Mouse (Mus musculus) B cell, adult 2 months (primary cell): ENCODE results near the gene Dnah12.
"Not testable (repeated sequence)": the region's sequence is repeated elsewhere in the genome, so short reads cannot be mapped to it uniquely, and the experiment has no call there.

ENCODE experiments used
- DNase-seq, 2 experiments: peaks; one replicate each; pipeline ENCODE4 v3.0.0; 2022

The Dnah12 gene

DNA sequence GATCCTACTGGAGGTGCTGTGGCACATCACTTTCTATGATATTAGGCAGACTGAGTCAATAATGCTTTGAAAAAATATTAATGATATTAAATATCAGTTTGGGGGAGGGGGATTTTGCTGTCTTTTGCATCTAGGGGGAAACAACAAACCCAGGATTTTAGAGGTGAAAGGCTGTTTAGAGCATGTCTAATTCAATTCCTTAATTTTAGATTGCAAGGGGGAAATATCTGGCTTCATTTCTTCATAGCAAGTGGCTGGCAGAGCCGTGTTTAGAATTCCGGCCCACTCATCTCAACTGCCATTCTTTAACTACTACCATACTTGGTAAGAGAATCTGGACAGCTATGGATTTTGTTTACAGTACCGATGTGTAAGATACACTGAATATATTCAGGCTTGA lies at the start of gene Dnah12:
Gene Dnah12 (plus strand): TSS at position 301 of the 400 bp plus-strand sequence.
- DNase-seq: no peak

GRCm38 (mm10) chr14:26645989-26646650 lies 47.0 kb upstream of the Dnah12 start:
- no peak for DNase-seq

DNA sequence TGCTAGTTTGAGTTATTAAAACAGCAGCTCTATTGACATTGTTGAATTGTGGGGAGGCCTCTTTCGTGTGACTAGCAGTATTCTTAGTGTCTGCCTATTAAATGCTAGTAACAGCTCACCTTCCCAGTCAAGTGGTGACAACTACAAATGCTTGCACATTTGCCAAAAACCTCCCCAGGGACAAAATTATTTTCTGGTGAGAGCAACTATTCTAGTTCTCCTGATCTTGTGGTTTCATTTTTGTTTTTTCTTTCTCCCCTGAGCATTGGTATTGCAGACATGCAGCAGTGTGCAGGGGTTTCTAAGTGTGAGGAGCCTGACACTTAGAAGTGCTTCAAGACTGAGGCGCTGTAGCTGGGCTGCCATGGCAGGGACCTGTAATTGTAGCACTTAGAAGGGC lies 45.3 kb upstream of the Dnah12 start:
- no peak for DNase-seq

- DNase-seq: peak; percentile 48 to 54
Measured at GRCm38 (mm10) chr14:26651901-26652300, 41.2 kb upstream of the Dnah12 start.

- DNase-seq: no peak
Measured at GRCm38 (mm10) chr14:26658178-26658577, 34.9 kb upstream of the Dnah12 start.

DNA sequence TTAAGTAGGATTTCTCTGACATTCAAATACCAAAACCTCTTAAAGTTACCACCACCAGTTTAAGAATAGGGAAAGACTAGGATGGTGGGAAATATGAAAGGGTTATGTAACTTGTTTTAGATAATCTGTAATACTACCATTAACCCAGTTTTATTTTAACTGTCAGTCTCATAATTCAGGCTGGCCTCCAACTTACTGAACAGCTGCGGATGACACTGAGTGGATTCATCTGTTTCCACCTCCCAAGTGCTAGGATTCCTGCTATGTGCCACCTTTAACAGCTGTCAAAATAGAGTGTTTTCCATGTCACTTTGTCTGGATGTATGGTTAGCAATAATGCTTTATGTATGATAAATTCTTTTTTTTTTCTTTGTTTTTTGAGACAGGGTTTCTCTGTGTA lies 32.8 kb upstream of the Dnah12 start:
- DNase-seq: no peak

- DNase-seq: no peak
Measured at GRCm38 (mm10) chr14:26662016-26662415, 31.1 kb upstream of the Dnah12 start.

DNA sequence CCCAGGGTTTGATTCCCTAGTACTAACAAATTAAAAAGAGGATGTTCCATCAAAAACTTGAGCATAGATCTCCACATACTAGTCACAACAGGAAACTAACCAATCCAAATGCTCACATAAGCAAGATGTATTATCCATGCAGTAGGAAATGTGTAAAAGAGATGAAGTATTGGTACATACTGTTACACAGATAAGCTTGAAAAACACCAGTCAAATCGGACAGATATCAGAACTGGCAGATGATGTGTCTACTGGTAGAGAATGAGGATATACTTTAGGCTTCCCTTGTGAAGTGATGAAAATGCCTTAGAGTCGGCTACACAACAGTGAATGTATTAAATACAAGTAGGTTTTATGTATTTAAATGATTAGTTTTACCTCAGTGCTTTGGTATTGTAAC lies 30.6 kb upstream of the Dnah12 start:
- DNase-seq: no peak

DNA sequence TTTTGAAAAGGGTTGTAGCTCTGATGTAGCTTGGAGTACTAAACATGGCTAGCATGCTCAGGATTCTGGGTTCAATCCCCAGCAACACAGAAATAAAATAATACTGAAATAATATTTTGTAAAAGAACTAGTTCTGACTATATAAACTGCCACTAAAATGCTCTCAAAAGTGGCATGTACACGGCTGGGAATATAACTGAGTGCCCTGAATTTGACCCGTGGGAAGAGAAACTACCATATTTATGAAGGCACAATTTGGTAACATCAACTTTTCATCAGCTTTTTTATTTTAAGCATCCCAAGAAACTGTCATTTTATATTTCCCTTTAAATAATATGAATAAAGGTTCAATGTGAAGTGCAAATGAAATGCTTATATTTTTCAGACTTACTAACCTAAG lies 29.2 kb upstream of the Dnah12 start:
- DNase-seq: no peak

DNA sequence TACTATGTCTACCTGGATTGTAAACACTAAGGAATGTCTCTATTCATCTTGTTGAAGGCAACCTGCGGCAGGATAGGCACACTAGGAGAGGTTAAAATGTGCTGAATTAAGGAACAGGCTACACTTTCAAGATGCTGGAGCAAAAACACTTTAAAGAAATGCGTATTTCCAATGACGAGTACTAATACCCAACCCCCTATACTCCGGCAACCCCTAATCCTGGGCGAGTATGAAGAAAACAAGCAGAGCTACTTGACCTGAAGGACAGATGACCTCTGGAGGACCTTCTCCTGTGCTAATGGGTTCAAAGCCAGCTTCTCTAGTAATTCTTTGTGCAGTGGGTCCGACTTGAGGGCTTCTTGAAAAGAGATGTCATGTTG lies 25.1 kb upstream of the Dnah12 start:
- no peak for DNase-seq

- DNase-seq: peak; percentile 46 to 64
Measured at GRCm38 (mm10) chr14:26668371-26669291, 24.4 kb upstream of the Dnah12 start.

DNA sequence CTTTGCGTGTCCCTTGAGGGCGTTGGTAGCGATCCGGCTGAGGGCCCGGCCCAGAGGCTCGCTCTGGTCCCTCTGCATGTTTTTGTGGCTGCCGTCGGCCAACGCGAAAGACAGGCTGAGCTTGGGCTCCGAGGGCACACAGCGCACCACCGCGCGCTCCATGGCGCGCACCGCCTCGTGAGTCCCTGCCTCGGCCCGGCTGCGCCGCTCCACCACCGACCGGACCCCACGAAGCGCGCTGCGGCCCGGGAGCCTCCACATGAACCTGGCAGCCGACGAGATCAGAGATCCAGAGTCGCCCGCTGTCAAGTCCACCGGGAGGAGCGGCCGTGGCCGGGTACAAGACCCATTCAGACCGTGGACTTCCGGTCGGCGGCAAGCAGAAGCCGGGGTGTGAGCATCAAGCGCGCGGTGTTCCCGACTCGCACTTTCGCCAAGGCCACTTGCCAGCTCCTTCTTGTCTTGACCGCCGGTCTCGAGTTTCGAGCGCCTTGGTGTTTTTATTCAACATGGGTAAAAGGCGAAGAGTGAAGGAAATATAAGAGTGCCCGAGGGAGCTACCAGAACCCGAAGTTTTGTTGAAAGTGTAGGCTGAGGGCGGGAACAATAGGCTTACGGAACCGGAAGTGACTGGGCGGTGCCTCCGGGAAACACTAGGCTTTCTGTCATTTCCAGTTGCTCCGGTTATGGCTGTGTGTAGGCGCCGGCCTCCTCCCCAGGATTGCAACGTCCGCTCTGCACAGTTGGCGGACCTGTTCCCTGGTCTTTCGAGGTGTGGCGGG lies 23.6 kb upstream of the Dnah12 start, which contains the start of gene Pde12:
Gene Pde12 (minus strand): TSS at position 592 of the 782 bp plus-strand sequence.
- DNase-seq: peak; percentile 88 to 89

DNA sequence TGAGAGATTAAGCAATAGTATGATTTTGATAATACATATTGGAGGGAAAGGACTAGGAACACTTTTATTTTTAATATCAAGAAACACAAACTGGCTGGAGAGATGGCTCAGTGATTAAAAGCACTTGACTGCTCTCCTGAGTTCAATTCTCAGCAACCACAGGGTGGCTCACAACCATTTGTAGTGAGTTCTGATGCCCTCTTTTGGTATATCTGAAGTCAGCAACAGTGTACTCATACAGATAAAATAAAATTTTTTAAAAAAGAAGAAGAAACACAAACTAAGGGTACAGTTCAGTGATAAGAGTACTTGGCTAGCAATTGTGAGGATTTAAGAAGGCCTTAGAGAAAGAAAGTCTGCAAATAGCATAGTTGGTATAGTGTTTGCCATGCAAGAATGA lies 22.1 kb upstream of the Dnah12 start:
- no peak for DNase-seq

DNA sequence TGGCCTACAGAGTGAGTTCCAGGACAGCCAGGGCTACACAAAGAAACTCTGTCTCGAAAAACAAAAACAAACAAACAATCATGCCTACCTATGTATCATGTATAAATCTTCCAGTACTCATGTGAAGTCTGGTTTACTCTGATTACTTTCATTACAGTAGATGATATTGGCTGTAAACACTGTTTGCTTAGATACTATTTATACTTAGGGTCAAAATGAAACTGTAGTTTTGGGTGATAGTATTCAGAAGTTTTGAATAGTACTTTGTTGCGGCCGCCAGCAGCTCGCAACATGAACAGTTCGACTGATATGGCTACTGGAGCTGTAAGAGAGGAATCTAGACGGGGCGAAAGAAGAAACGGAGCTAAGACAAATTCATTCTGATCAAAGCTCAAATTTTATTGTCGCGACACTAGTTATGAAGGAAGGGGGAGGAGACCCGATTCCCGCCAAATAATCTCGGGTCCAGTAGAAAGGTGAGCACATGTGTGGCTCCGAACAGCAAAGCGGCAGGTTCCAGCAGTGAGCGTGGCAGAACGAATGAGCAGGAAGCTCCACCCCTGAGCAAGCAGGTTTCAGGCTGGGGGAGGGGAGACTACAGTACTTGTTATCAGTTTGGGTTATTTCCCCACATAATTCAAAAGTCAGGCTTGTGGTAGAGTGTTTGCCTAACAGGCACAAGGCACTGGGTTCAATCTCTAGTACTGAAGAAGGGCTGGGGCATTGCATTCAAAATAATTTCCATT lies 21.0 kb upstream of the Dnah12 start:
- DNase-seq: peak in 1 of 2 experiments; percentile 29

DNA sequence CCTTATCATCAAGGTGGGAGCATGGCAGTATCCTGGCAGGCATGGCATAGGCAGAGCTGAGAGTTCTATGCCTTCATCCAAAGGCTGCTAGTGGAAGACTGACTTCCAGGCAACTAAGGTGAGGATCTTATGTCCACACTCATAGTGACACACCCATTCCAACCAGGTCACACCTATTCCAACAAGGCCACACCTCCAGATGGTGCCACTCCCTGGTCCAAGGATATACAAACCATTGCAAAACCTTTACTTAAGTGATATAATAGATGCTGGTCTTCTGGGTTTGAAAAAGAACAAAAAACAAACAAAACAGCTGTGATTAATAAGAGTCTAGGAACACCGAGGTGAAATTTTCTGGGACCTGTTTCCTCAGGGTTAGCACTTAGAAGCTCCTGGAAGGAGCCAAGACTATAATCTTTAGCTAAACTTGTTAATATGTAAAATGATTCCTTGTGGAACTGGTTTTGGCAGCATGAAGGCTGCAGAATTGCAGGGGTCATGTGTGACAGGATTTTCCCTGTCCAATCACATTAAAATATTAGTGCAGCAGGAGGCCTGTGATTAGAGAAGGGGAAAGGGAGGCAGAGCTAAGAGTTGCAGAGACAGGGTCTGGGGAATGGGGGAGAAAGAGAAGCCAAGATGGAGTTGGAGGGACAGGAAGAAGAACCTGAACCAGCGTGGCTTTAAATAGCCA lies 18.5 kb upstream of the Dnah12 start:
- not testable (repeated sequence) for DNase-seq

GRCm38 (mm10) chr14:26675371-26675770 lies 17.7 kb upstream of the Dnah12 start:
- DNase-seq: peak; percentile 45 to 47

DNA sequence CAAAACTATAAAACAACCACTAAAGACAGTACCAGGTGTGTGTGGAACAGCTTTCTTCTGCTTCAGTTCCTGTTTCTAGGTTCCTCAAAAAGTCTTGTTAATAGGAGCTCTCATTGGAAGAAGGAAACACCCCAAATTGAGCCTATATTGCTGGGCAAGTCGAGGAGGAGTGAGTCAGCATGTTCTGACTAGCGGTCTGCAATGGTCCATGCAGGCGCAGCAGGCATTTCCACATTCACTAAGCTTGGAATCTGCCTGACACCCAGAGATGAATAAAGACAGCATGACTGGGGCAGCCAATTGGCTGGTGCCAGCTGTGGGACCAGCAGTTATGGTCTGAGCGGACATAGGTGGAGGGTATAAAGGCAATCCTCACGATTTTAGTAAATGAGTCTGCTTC lies 17.3 kb upstream of the Dnah12 start:
- peak; percentile 30 to 36 for DNase-seq

DNA sequence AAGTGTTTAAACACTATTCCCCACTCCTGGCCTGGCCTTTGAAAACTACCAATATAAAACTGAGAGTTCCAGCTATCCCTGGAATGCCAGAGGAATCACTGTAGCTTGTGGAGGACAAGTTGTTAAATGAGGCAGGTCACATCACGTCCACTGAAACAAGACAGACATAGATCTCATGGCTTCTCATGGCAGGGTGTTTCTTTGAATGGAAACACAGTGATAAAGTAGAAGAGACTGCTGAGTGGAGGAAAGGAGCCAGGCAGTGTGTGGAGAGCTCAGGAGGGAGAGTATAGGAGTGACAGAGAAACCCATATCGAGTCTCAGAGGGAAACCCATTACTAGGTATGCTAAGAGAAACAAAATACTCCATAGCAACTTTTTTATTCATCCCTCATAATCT lies 2.3 kb upstream of the Dnah12 start:
- no peak for DNase-seq

DNA sequence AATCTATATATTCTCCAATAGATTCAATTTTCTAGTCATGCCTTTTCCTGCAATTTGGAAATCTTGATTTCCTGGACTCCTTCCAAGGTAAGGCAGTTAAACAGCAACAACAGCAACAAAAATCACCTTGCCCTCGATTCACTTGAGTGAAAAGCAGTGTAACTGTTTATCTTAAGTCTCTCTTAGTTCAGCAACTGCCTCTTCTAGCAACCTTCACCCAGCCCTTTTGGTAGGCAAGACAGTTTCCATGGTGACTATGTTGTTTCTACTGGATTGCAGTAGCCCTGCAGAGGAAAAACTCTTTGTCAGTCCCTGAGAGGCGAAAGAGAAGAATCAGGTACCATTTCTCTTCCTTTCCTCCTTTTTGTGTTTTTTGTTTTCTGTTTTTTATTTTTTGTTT lies 1.7 kb upstream of the Dnah12 start:
- DNase-seq: no peak

DNA sequence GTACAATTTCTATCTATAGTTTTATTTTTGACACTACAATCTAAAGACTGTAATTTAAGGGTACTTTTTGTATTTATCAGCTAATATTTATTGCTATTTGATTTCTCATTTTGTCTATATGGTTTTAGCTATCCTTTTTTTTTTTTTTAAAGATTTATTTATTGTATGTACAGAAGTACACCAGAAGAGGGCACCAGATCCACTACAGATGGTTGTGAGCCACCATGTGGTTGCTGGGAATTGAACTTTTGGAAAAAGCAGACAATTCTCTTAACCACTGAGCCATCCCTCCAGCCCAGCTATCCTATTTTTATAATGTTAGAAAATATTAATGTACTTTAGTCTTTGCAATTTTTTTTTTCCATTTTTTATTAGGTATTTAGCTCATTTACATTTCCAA lies 4.8 kb downstream of the Dnah12 start:
- no peak for DNase-seq

DNA sequence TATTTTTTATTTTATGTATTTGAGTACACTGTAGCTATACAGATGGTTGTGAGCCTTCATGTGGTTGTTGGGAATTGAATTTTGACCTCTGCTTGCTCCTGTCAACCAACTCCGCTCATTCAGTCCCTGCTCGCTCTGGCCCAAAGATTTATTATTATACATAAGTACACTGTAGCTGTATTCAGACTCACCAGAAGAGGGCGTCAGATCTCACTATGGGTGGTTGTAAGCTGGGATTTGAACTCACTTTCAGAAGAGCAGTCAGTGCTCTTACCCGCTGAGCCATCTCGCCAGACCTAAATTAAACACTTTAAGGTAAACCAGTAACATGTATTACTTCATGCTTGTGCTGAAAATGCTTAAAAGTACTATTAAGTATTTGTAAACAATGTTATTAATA lies 12.2 kb downstream of the Dnah12 start:
- DNase-seq: peak; percentile 15 to 25

DNA sequence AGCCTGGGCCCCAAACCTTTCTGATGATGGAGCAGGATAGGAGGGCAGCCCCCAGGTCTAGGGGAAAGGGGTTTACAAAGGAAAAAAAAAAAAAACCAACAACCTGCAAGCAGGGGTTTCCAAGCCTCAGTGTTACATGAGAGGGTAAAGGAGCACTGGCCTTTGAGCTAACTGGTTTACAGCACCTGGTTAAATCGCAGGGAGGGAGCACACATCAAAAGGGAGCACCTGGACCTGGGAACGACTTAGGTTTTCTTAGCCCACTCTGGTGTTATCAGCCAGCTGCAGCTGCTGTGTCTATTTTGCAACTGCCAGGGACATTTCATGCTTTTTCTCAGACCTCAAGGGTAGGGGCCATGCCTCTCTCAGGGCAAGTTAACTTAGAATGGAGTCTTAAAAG lies 26.6 kb downstream of the Dnah12 start:
- DNase-seq: not testable (repeated sequence)
